Mouse (Mus musculus) lung, embryonic 16.5 days (tissue): ENCODE measurements around the gene Zmynd15. TPM values are rescaled to one million over a fixed set of nuclear protein-coding genes. Genes with fewer than 3 reads are reported as not detected.

ENCODE experiments used
- ATAC-seq: fragments of 200-750 bp; cut with Nextera tagmentation; 2 replicates; pipeline ENCODE4 v1.8.0; 2017; ENCODE audit warnings: low read depth, mild to moderate bottlenecking, moderate library complexity
- H3K27ac ChIP-seq: fragments of 300-500 bp; sonication (generic); 2 replicates; pipeline ENCODE4 v1.5.1; 2014; ENCODE audit warnings: mild to moderate bottlenecking, control low read depth, low read length
- H3K27me3 ChIP-seq: fragments of 300-500 bp; sonication (generic); 2 replicates; pipeline ENCODE4 v1.6.1; 2014; ENCODE audit warnings: low read depth, low read length, mixed read lengths; ENCODE audit not compliant: control insufficient read depth, insufficient read depth
- H3K36me3 ChIP-seq: fragments of 300-500 bp; sonication (generic); 2 replicates; pipeline ENCODE4 v1.6.1; 2014; ENCODE audit warnings: low read length; ENCODE audit not compliant: control insufficient read depth, insufficient read depth
- H3K4me1 ChIP-seq: fragments of 300-500 bp; sonication (generic); replicated peaks from 2 replicates; pipeline ENCODE4 v1.6.1; 2014; ENCODE audit warnings: low read length, mixed read lengths; ENCODE audit not compliant: control insufficient read depth, insufficient read depth
- H3K4me2 ChIP-seq: fragments of 300-500 bp; sonication (generic); 2 replicates; pipeline ENCODE4 v1.6.1; 2014; ENCODE audit warnings: low read depth, low read length, control low read depth
- H3K4me3 ChIP-seq: fragments of 300-500 bp; sonication (generic); 2 replicates; pipeline ENCODE4 v1.5.1; 2014; ENCODE audit warnings: mild to moderate bottlenecking, low read length, control low read depth
- H3K9ac ChIP-seq: fragments of 300-500 bp; sonication (generic); 2 replicates; pipeline ENCODE4 v1.6.1; 2014; ENCODE audit warnings: low read length, control low read depth
- H3K9me3 ChIP-seq: fragments of 300-500 bp; sonication (generic); 2 replicates; pipeline ENCODE4 v1.6.1; 2016; ENCODE audit warnings: low read length; ENCODE audit not compliant: control insufficient read depth
- WGBS: fragments of 180-500 bp; shearing (Covaris S2); extraction: QIAGEN DNeasy Blood & Tissue Kit; methylation state at CpG from one replicate; pipeline ENCODE4 v1.1.7; 2014; 5-methylcytosine and 5-hydroxymethylcytosine counted together
- polyA plus RNA-seq: library from polyadenylated mRNA; unstranded; fragments of >200 nt; fragmentation: Nextera tagmentation; extraction: Ambion mirVana; gene quantifications from 2 replicates; pipeline ENCODE4 v1.2.1, GENCODE M21; 2015

Zmynd15 gene
- polyA plus RNA-seq, 1 experiment from 2014 or later, result 0.48 TPM

GRCm38 (mm10) chr11:70443964-70444363 is 15.3 kb upstream of the Zmynd15 start:
- H3K4me1 ChIP-seq, result no peaks in the 10 kb centered on the region
- no peak overlapping the region for H3K9ac ChIP-seq
- no peak for ATAC-seq
- no peaks in the 10 kb centered on the region for H3K27me3 ChIP-seq
- H3K4me3 ChIP-seq, result no peak overlapping the region
- no peak overlapping the region for H3K27ac ChIP-seq
- H3K4me2 ChIP-seq, result no peak overlapping the region
- H3K9me3 ChIP-seq, result no peaks in the 10 kb centered on the region
- WGBS, result 70% methylated on average over 3 of the region's 3 CpGs
- H3K36me3 ChIP-seq, result 0 out of 2 replicates have a peak, but pooled peaks cover 7% of the 10 kb centered on the region

GRCm38 (mm10) chr11:70444667-70445066 is 14.6 kb upstream of the Zmynd15 start:
- peak; percentile 17; the same call in 1 of the 2 replicates for ATAC-seq
- Histone ChIP-seq H3K9ac (no peak overlapping the region), H3K27me3 (no peaks in the 10 kb centered on the region), H3K4me2 (no peak overlapping the region), H3K4me3 (no peak overlapping the region), H3K36me3 (0 out of 2 replicates have a peak, but pooled peaks cover 4% of the 10 kb centered on the region), H3K27ac (no peak overlapping the region), H3K4me1 (no peaks in the 10 kb centered on the region), H3K9me3 (no peaks in the 10 kb centered on the region)
- WGBS, result 49% methylated on average over 6 of the region's 6 CpGs

DNA sequence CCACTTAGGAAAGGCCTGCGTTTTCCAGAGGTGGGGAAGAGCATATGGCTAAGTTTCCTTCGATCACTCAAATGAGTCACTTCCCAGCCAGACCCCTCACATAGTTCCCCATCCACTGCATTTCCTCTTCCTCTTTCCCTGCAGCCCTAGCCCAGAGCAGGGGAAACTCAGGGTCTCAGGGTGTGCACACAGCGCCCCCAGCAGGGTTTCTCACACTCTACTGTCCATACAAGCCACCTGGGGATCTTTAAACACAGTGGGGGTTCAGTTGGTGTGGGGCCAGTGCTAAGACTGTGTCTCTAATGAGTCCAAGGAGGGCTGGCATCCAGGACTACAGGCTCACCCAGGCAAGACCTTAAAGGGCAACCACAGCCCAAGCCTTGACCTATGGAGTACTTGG is 12.5 kb upstream of the Zmynd15 start:
- H3K36me3 ChIP-seq, result no peaks in the 10 kb centered on the region
- 36% methylated on average over 3 of the region's 3 CpGs for WGBS
- no peaks in the 10 kb centered on the region for H3K9me3 ChIP-seq
- no peak overlapping the region for H3K4me2 ChIP-seq
- H3K27ac ChIP-seq, result no peak overlapping the region
- ATAC-seq, result no peak
- H3K4me3 ChIP-seq, result no peak overlapping the region
- no peaks in the 10 kb centered on the region for H3K4me1 ChIP-seq
- H3K9ac ChIP-seq, result no peak overlapping the region
- H3K27me3 ChIP-seq, result no peaks in the 10 kb centered on the region

DNA sequence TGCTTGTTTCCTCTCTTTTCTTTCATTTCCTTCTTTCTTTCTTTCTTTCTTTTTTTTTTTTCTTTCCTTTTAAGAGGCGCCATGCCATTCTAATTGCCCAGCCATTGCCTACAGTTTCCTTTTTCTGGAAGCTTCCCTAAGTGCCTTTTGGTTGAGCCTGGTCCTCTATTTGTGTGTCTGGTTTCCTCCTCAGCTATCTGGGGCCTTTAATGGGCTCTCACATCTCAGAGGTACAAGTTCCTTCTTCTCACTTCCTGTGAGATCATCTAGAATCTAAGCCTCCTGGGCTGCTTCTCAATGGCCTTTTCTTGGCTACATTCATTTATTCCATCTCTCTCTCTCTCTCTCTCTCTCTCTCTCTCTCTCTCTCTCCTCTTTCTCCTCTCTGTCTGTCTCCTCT is 11.9 kb upstream of the Zmynd15 start:
- ATAC-seq, result no peak
- H3K36me3 ChIP-seq, result no peaks in the 10 kb centered on the region
- H3K9me3 ChIP-seq, result no peaks in the 10 kb centered on the region
- H3K27ac ChIP-seq, result no peak overlapping the region
- H3K27me3 ChIP-seq, result no peaks in the 10 kb centered on the region
- no peak overlapping the region for H3K4me3 ChIP-seq
- H3K4me2 ChIP-seq, result no peak overlapping the region
- WGBS, result 76% methylated on average over 1 of the region's 1 CpGs
- H3K4me1 ChIP-seq, result peaks cover 1% of the 10 kb centered on the region
- H3K9ac ChIP-seq, result no peak overlapping the region

- Histone ChIP-seq H3K9ac (no peak overlapping the region), H3K27me3 (no peaks in the 10 kb centered on the region), H3K4me1 (peaks cover 8% of the 10 kb centered on the region), H3K4me3 (no peak overlapping the region), H3K36me3 (no peaks in the 10 kb centered on the region), H3K4me2 (no peak overlapping the region), H3K9me3 (no peaks in the 10 kb centered on the region), H3K27ac (no peak overlapping the region)
- 73% methylated on average over 2 of the region's 2 CpGs for WGBS
- no peak for ATAC-seq
These were observed 8.3 kb upstream of the Zmynd15 start for GRCm38 (mm10) chr11:70450926-70451325.

- H3K27me3 ChIP-seq, result no peaks in the 10 kb centered on the region
- H3K9me3 ChIP-seq, result no peaks in the 10 kb centered on the region
- peak within 1 kb of the TSS; percentile 83 for H3K4me2 ChIP-seq
- H3K4me3 ChIP-seq, result peak within 1 kb of the TSS; percentile 78
- WGBS, result under 1% methylated on average over 45 of the region's 46 CpGs
- peak within 1 kb of the TSS; percentile 91 for H3K9ac ChIP-seq
- peak; percentile 99 for ATAC-seq
- peaks cover 8% of the 10 kb centered on the region for H3K4me1 ChIP-seq
- H3K36me3 ChIP-seq, result no peaks in the 10 kb centered on the region
- H3K27ac ChIP-seq, result peak within 1 kb of the TSS; percentile 99
These were observed 7.3 kb upstream of the Zmynd15 start, which contains the start of gene Med11 for GRCm38 (mm10) chr11:70451797-70452498. Gene Med11, plus strand, starts transcription at chr11:70451919.

GRCm38 (mm10) chr11:70453261-70454044 is 5.8 kb upstream of the Zmynd15 start:
- 82% methylated on average over 9 of the region's 9 CpGs for WGBS
- Histone ChIP-seq H3K9ac (no peak overlapping the region), H3K4me3 (no peak overlapping the region), H3K9me3 (no peaks in the 10 kb centered on the region), H3K4me1 (peaks cover 8% of the 10 kb centered on the region), H3K27me3 (no peaks in the 10 kb centered on the region), H3K4me2 (no peak overlapping the region), H3K36me3 (no peaks in the 10 kb centered on the region), H3K27ac (no peak overlapping the region)
- ATAC-seq, result no peak

- ATAC-seq, result peak; percentile 88
- peak within 1 kb of the TSS; percentile 73 for H3K9ac ChIP-seq
- 5% methylated on average over 30 of the region's 30 CpGs for WGBS
- H3K4me3 ChIP-seq, result peak within 1 kb of the TSS; percentile 62
- H3K27ac ChIP-seq, result no peak within 1 kb of the TSS
- H3K9me3 ChIP-seq, result no peaks in the 10 kb centered on the region
- no peaks in the 10 kb centered on the region for H3K36me3 ChIP-seq
- no peaks in the 10 kb centered on the region for H3K27me3 ChIP-seq
- peaks cover 8% of the 10 kb centered on the region for H3K4me1 ChIP-seq
- peak within 1 kb of the TSS; percentile 98 for H3K4me2 ChIP-seq
These were observed 418 bp downstream of the Zmynd15 start, which contains the start of gene Cxcl16 for GRCm38 (mm10) chr11:70459601-70460101. Gene Cxcl16, minus strand, starts transcription at chr11:70459984.

GRCm38 (mm10) chr11:70463970-70464369 is 4.7 kb downstream of the Zmynd15 start:
- H3K27ac ChIP-seq, result no peak overlapping the region
- WGBS, result 79% methylated on average over 5 of the region's 5 CpGs
- peaks cover 4% of the 10 kb centered on the region for H3K27me3 ChIP-seq
- H3K36me3 ChIP-seq, result no peaks in the 10 kb centered on the region
- ATAC-seq, result no peak
- H3K4me1 ChIP-seq, result peaks cover 34% of the 10 kb centered on the region
- no peak overlapping the region for H3K4me2 ChIP-seq
- H3K9me3 ChIP-seq, result no peaks in the 10 kb centered on the region
- no peak overlapping the region for H3K9ac ChIP-seq
- no peak overlapping the region for H3K4me3 ChIP-seq
